Mouse (Mus musculus): ENCODE results near the gene Ltb4r1.

GRCm38 (mm10) chr14:55737086-55737687 is 28.6 kb upstream of the Ltb4r1 start:
- TF ChIP-seq CTCF (IDR thresholded peaks at IDR 0.05; ENCODE audit: low read depth): no peak
- TF ChIP-seq EP300 (optimal IDR thresholded peaks at IDR 0.05): no peak

All from stomach, postnatal 0 days (tissue).